Mouse (Mus musculus) megakaryocyte, adult 5-6 weeks (primary cell): ENCODE data around the gene Wdr92. TPM values are rescaled to one million over a fixed set of nuclear protein-coding genes. Genes with fewer than 3 reads are reported as not detected.
A peak's percentile ranks its signal among the peaks of the same experiment; 100 is the strongest.
"Not testable (repeated sequence)": the region's sequence is repeated elsewhere in the genome, so short reads cannot be mapped to it uniquely, and the experiment has no call there.

Source experiments
- ATAC-seq: 2 replicates; pipeline ENCODE4 v1.8.0; 2016; ENCODE audit warnings: mild to moderate bottlenecking, inconsistent platforms; ENCODE audit not compliant: poor library complexity, severe bottlenecking
- total RNA-seq, 2 experiments: library from RNA; stranded (forward) in 1 of 2; stranded (reverse) in 1 of 2; fragments of 153-499, 151-499 nt in 1 of 2; fragments of 221-1000, 200-1000 nt in 1 of 2; gene quantifications; 2 replicates each; pipeline versions ENCODE4 v1.2.3 to v1.2.4; 2015 to 2017

Wdr92 gene
- total RNA-seq, 2 experiments from 2014 or later: 13.9 to 16.4 TPM

GRCm38 (mm10) chr11:17200936-17201335 is 19.0 kb downstream of the Wdr92 start:
- ATAC-seq: no peak

GRCm38 (mm10) chr11:17202481-17202880 is 20.6 kb downstream of the Wdr92 start:
- no peak for ATAC-seq

GRCm38 (mm10) chr11:17211258-17212140 is 29.6 kb downstream of the Wdr92 start, which contains the start of gene Pno1:
Gene Pno1 (minus strand): TSS chr11:17211568.
- ATAC-seq: peak; percentile 89

GRCm38 (mm10) chr11:17212141-17212495 is 30.2 kb downstream of the Wdr92 start:
- peak; percentile 45; the same call in 1 of the 2 replicates for ATAC-seq

GRCm38 (mm10) chr11:17212903-17213509 is 31.1 kb downstream of the Wdr92 start:
- no peak for ATAC-seq

- ATAC-seq: no peak
Measured at GRCm38 (mm10) chr11:17215475-17215874, 33.6 kb downstream of the Wdr92 start.

GRCm38 (mm10) chr11:17221126-17221525 is 39.2 kb downstream of the Wdr92 start:
- ATAC-seq: 0 out of 2 replicates have a peak, but pooled peaks have one; percentile 43

GRCm38 (mm10) chr11:17232792-17233191 is 50.9 kb downstream of the Wdr92 start:
- ATAC-seq: no peak

- ATAC-seq: no peak
Measured at GRCm38 (mm10) chr11:17236449-17237037, 54.6 kb downstream of the Wdr92 start.

GRCm38 (mm10) chr11:17238598-17238997 is 56.7 kb downstream of the Wdr92 start:
- not testable (repeated sequence) for ATAC-seq

GRCm38 (mm10) chr11:17248715-17249114 is 66.8 kb downstream of the Wdr92 start:
- ATAC-seq: no peak

GRCm38 (mm10) chr11:17256813-17257365 is 75.0 kb downstream of the Wdr92 start:
- no peak for ATAC-seq

GRCm38 (mm10) chr11:17257443-17257842 is 75.5 kb downstream of the Wdr92 start, which contains the start of gene C1d:
Gene C1d (plus strand): TSS chr11:17257579.
- ATAC-seq: peak; percentile 97

GRCm38 (mm10) chr11:17257861-17258260 is 76.0 kb downstream of the Wdr92 start:
- peak; percentile 82 for ATAC-seq

GRCm38 (mm10) chr11:17267176-17267575 is 85.3 kb downstream of the Wdr92 start:
- no peak for ATAC-seq

GRCm38 (mm10) chr11:17268801-17269200 is 86.9 kb downstream of the Wdr92 start:
- no peak for ATAC-seq

- peak; percentile 90 for ATAC-seq
Measured at GRCm38 (mm10) chr11:17279959-17280358, 98.1 kb downstream of the Wdr92 start.
